Mouse (Mus musculus) cerebellum, adult 2 months (tissue): Measurements from ENCODE around the gene Gm44503.

Experiments
- CTCF ChIP-seq: fragments of 200-500 bp; IDR thresholded peaks from 2 replicates; pipeline ENCODE4 v1.5.1; 2011; ENCODE audit warnings: low read depth, mild to moderate bottlenecking, control low read depth, low read length, moderate library complexity, borderline replicate concordance; ENCODE audit not compliant: insufficient read depth
- POLR2A ChIP-seq: fragments of 200-500 bp; IDR thresholded peaks from 2 replicates; pipeline ENCODE4 v1.6.1; 2011; ENCODE audit warnings: low read length, control low read depth, borderline replicate concordance; ENCODE audit not compliant: insufficient read depth

- TF ChIP-seq CTCF = peak; percentile 62
- TF ChIP-seq POLR2A = no peak
Measured at GRCm38 (mm10) chr9:72955546-72955945, 3.1 kb upstream of the Gm44503 start.
